Mouse (Mus musculus): ENCODE measurements around the gene AF366264.
"Not testable (repeated sequence)": the region's sequence is repeated elsewhere in the genome, so short reads cannot be mapped to it uniquely, and the experiment has no call there.

AF366264 gene

DNA sequence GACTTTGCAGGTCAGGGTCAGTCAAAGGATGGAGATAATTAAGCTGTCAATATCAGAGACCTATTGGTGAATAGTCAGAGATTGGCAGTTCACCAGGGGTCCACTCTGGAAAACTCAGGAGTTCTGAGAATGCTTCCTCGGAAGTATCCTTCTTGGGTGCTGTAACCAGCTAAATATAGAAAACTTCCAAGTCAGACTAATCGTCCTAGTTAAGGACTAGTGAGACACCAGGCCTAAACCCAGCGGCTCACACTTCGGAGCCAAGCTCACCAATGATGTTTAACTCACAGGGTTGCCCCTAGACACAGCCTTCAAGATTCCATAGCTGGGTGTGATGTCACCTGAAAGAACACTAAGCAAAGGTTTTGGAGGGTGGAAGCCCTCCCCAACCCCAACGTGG lies at the start of gene AF366264:
TSS of gene AF366264 (minus strand) at position 101 of the 400 bp plus-strand sequence.
- DNase-seq (ENCODE audit: low read depth) = not testable (repeated sequence)

DNA sequence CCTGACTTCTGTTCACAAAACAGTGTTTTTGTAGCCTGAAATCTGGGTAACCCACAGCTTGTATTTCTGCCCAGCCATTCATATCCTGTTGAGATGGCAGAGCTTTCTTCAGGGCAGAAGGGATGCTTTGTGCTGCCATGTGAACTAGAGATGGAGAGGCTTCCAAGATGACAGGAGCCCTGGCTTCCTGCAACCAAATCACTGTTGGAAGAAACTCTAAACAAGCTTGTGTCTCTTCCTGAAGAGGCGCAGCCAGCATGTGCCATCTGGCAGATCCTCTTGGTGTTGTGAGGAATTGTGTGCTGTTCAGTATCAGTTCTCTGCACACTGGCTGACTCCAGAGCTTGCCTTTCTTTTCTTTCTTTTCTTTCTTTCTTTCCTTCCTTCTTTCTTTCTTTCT lies 5.1 kb upstream of the AF366264 start:
- DNase-seq (ENCODE audit: low read depth) = not testable (repeated sequence)

DNA sequence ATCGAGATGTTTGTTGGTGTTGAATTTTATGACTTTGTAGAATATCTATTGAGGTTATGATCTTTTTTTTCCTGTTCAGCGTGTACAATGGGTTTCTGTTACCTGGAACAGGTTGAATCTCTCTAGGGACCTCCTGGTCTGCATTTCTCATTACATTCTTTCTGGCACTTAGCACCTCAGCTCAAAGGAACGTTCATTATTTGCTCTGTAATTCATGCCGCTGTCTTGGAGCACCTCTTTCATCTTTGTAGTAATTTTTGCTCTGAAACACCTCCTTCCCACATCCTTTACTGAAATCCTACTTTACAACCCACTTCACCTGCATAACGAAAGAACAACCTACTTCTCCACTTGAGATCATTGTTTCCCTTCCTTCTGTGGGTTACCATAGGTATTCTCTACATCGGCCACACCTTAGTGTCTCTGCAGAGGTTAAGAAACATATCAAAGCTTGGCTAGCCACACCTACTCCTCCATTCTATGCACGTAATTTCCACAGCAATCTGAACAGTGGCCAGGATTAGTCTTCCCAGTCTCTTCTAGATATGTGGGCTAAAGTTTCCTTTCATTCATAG lies 9.5 kb downstream of the AF366264 start:
- no peak for DNase-seq (ENCODE audit: low read depth)

DNA sequence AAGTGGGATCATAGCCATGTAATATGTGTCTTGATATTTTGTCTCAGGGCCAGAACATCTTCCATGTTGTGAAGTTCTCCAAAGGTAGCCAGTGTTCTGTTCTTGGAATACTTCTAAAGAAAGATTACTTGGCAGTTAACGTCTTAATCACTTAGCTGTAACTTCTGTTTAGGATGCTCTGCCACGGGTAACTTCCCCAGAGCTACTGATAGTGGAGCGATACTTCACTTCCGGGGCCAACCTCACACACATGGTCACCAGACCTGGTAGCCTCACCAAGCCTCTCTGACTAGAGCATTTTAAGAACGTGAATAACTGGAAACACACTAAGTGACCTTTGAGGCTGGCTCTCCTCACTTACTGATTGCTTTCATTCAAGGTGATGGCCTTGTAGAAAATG lies 38.6 kb downstream of the AF366264 start:
- DNase-seq (ENCODE audit: low read depth) = no peak

DNA sequence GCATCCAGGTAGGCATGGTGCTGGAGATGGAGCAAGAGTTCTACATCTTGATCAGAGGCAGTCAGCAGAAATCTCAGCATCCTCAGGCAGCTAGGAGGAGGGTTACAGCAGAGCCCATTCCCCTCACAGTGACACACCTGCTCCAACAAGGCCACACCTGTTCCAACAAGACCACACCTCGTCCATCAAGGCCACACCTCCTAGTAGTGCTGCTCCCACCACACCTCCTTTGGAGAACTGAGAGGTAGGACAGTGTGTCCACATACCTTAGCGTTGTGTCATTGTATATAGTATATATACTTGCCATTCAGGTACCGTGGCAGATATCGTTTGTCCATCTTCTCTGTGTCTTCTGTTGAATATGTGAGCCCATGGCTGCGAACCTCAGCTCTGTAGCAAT lies 40.5 kb downstream of the AF366264 start:
- DNase-seq (ENCODE audit: low read depth) = no peak

DNA sequence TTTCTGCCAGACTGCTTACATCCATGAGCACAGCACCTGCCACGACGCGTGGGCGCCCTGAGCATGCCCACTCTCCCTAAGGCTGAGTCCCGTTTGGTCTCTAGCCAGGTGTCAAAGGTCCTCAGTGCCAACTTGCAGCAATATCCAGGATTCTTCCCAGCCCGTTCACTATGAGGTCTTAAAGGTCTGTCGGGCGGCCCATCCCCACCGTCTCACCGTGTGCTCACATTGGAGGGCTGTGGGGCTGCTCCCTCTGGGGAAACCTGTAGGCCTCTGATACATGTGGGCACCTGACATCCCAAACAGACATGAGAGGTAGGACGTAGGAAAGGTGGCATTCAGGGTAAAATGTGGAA lies 44.5 kb downstream of the AF366264 start:
- no peak for DNase-seq (ENCODE audit: low read depth)

DNA sequence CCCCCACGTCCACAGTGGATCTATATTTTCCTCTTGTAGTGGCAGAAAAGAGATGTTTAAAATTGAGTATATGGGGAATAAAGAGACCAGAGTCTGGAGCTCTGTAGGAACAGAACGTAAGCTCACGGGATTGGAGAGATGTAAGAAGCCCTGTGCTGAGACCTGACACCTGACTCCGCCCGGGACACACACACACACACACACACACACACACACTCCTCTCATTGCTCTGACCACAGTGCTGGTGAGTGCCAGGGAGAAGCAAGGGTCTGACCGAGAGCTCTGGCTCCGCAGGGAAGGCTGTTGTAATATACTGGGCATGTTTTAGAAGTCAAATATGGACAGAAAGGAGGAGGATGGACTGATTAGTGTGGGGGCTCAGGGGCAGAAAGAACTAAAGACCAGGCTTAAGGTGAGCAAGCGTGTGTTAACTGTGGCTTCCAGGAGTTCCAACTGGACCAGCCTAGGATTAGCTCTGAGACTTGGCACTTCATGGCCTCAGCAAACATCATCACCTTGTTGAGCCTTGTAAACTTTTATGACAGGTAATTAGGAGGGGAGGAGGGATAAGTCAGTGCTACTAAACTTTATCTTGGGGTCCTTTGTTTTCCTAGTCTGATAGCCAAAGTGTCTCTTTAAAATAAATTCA lies 45.0 kb downstream of the AF366264 start:
- DNase-seq (ENCODE audit: low read depth) = no peak

DNA sequence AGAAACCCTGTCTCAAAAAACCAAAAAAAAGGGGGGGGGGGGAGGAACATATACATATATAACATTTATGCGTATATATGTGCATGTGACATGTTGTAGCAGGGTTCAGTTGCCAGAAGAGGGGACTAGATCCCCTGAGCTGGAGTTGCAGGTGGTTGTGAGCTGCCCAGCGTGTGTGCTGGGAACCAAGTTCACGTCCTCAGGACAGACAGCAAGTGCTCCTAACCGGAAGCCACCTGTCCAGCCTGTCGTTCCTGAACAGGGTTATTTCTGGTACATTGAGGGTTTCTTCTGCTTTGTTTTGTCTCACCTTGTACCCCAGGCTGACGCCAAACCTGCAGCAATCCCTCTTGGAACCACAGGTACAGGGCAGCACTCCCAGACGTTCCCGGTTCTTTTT lies 48.6 kb downstream of the AF366264 start:
- DNase-seq (ENCODE audit: low read depth) = no peak

DNA sequence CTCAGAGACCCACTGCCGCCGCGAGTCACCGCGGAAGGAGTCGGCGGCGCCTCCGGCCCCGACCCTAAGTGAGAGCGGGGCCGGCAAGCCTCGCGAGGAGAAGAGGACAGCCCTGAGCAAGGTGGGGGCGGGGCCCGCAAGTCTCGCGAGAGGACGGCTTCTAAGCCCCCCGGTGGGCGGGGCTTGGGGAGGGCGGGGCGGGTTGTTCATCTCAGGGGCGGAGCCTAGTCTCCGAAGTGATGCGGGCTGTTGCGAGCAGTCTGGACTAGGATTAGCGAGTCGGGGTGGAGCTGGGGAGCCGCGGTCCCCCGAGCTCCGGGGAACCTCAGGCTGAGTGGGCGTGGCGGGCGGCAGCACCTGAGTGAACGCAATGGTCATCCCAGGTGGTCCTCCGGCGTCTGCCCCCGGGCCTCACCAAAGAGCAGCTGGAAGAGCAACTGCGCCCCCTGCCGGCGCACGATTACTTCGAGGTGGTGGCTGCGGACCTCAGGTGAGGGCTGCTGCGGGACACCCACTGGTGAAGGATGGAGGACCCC lies 52.4 kb downstream of the AF366264 start:
- DNase-seq (ENCODE audit: low read depth) = peak; percentile 92

DNA sequence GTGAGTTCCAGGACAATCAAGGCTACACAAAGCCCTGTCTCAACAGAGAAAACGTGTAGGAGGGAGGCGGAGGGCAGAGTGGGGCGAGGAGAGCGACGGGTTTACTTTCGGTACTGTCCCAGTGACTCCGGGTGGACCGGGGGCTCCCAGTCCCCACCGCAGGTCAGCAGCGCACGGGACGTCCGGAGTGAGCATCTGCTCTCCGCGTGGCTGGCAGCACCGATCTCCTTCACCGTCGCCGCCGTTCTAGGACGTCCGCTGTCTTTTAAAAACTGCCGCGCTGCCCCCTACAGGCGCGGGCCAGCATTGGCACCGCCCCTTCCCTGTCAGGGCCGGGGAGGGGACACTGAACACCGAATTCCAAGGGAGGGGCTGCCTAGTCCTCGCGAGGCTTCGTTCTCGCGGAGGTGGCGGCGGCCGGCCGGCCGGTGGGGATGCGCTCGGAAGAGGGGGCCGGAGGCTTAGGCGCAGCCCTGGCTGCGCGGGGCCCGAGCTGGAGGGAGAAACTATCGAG lies 52.9 kb downstream of the AF366264 start, which contains the start of gene Upf3a:
TSS of gene Upf3a (plus strand) at position 366 of the 514 bp plus-strand sequence.
- DNase-seq (ENCODE audit: low read depth) = peak; percentile 88

Data from c-Kit-positive CD71-positive TER-119-negative erythroid progenitor cells, embryonic 14.5 days (primary cell).